Mouse (Mus musculus): Measurements from ENCODE around the gene Pdp2. TPM values are rescaled to one million over a fixed set of nuclear protein-coding genes. Genes with fewer than 3 reads are reported as not detected.

The Pdp2 gene
- total and polyA plus RNA-seq, 3 experiments: 12.2 to 12.4 TPM; not detected in 1

GRCm38 (mm10) chr8:104590284-104590683, 967 bp upstream of the Pdp2 start:
- Histone ChIP-seq H3K4me1 (ENCODE audit: control insufficient read depth in 1 of 2, insufficient read depth in 2 of 2, low read length in 2 of 2) (peaks cover 15 to 22% of the 10 kb centered on the region in 2 experiments), H3K9me3 (replicated peaks; ENCODE audit: insufficient read depth, low read length) (no peaks in the 10 kb centered on the region)

GRCm38 (mm10) chr8:104591856-104592255, 605 bp downstream of the Pdp2 start:
- no peak for TF ChIP-seq ETS1 (IDR thresholded peaks at IDR 0.05; ENCODE audit: low read depth, low read length)
- peaks cover 15 to 32% of the 10 kb centered on the region in 2 experiments for H3K4me1 ChIP-seq (ENCODE audit: control insufficient read depth in 1 of 2, insufficient read depth in 2 of 2, low read length in 2 of 2)
- peaks cover 35% of the 10 kb centered on the region for H3K79me2 ChIP-seq (ENCODE audit: control insufficient read depth, insufficient read depth, low read length, poor library complexity)
- peak overlapping the region; percentile 68 for H3K27ac ChIP-seq (ENCODE audit: control insufficient read depth, low read depth, low read length)
- no peak for DNase-seq (ENCODE audit: low read depth, low spot score)
- H3K4me3 ChIP-seq (ENCODE audit: control insufficient read depth in 1 of 2, insufficient read depth in 1 of 2, low read depth in 2 of 2, low read length in 2 of 2): peak overlapping the region; percentile 83 to 93
- peaks cover 0 to 40% of the 10 kb centered on the region in 2 experiments; a peak in 2 of 4 replicates for H3K36me3 ChIP-seq (ENCODE audit: control insufficient read depth in 1 of 2, insufficient read depth in 2 of 2, low read length in 2 of 2)
- no peaks in the 10 kb centered on the region for H3K9me3 ChIP-seq (replicated peaks; ENCODE audit: insufficient read depth, low read length)
- H3K27me3 ChIP-seq (ENCODE audit: control insufficient read depth in 1 of 2, insufficient read depth in 2 of 2, low read length in 2 of 2): no peaks in the 10 kb centered on the region
- peak overlapping the region; percentile 77 for H3K9ac ChIP-seq (ENCODE audit: control insufficient read depth, low read depth, low read length, poor library complexity, severe bottlenecking)

More at GRCm38 (mm10) chr8:104590284-104590683, 967 bp upstream of the Pdp2 start:
- H3K27me3 ChIP-seq (ENCODE audit: control insufficient read depth in 1 of 2, insufficient read depth in 2 of 2, low read length in 2 of 2): no peaks in the 10 kb centered on the region
- peaks cover 0 to 31% of the 10 kb centered on the region in 2 experiments; a peak in 2 of 4 replicates for H3K36me3 ChIP-seq (ENCODE audit: control insufficient read depth in 1 of 2, insufficient read depth in 2 of 2, low read length in 2 of 2)
- peaks cover 33% of the 10 kb centered on the region for H3K79me2 ChIP-seq (ENCODE audit: control insufficient read depth, insufficient read depth, low read length, poor library complexity)
- TF ChIP-seq MXI1 (IDR thresholded peaks at IDR 0.05; ENCODE audit: low read depth, low read length) (no peak), CHD1 (IDR thresholded peaks at IDR 0.05; ENCODE audit: low read depth, low read length) (no peak), SIN3A (IDR thresholded peaks at IDR 0.05; ENCODE audit: low read length) (0 out of 2 replicates have a peak, but pooled peaks have one; percentile 6), GABPA (IDR thresholded peaks at IDR 0.05; ENCODE audit: low read depth, low read length) (no peak), POLR2A (IDR thresholded peaks at IDR 0.05; ENCODE audit: control insufficient read depth in 1 of 2, insufficient read depth in 1 of 2, low read depth in 1 of 2, low read length in 2 of 2, poor library complexity in 1 of 2) (no peak), RCOR1 (IDR thresholded peaks at IDR 0.05; ENCODE audit: low read depth, low read length) (no peak), EP300 (IDR thresholded peaks at IDR 0.05; ENCODE audit: low read depth in 1 of 2, low read length in 2 of 2) (0 out of 4 replicates have a peak, but pooled peaks of 1 of the 2 experiments have one; percentile 23), GATA1 (IDR thresholded peaks at IDR 0.05; ENCODE audit: low read depth, low read length) (peak; percentile 57; the same call in 1 of the 2 replicates)
- H3K4me3 ChIP-seq (ENCODE audit: control insufficient read depth in 1 of 2, insufficient read depth in 1 of 2, low read depth in 2 of 2, low read length in 2 of 2): no peak overlapping the region
- H3K9ac ChIP-seq (ENCODE audit: control insufficient read depth, low read depth, low read length, poor library complexity, severe bottlenecking): no peak overlapping the region
- peak; percentile 55 for DNase-seq (ENCODE audit: low read depth, low spot score)
- H3K27ac ChIP-seq (ENCODE audit: control insufficient read depth, low read depth, low read length): peak overlapping the region; percentile 88

- DNase-seq (ENCODE audit: low read depth, low spot score): no peak
- Histone ChIP-seq H3K9ac (ENCODE audit: control insufficient read depth, low read depth, low read length, poor library complexity, severe bottlenecking) (peak overlapping the region; percentile 77), H3K36me3 (ENCODE audit: control insufficient read depth in 1 of 2, insufficient read depth in 2 of 2, low read length in 2 of 2) (peaks cover 0 to 42% of the 10 kb centered on the region in 2 experiments; a peak in 2 of 4 replicates), H3K9me3 (replicated peaks; ENCODE audit: insufficient read depth, low read length) (no peaks in the 10 kb centered on the region), H3K27me3 (ENCODE audit: control insufficient read depth in 1 of 2, insufficient read depth in 2 of 2, low read length in 2 of 2) (no peaks in the 10 kb centered on the region), H3K4me1 (ENCODE audit: control insufficient read depth in 1 of 2, insufficient read depth in 2 of 2, low read length in 2 of 2) (peaks cover 15 to 32% of the 10 kb centered on the region in 2 experiments), H3K79me2 (ENCODE audit: control insufficient read depth, insufficient read depth, low read length, poor library complexity) (peaks cover 38% of the 10 kb centered on the region), H3K4me3 (ENCODE audit: control insufficient read depth in 1 of 2, insufficient read depth in 1 of 2, low read depth in 2 of 2, low read length in 2 of 2) (peak overlapping the region in 1 of 2 experiments; percentile 93; a peak in 1 of 4 replicates), H3K27ac (ENCODE audit: control insufficient read depth, low read depth, low read length) (no peak overlapping the region)
- no peak for TF ChIP-seq MAFK (IDR thresholded peaks at IDR 0.05; ENCODE audit: borderline replicate concordance, low read depth, low read length)
- TF ChIP-seq USF2 (IDR thresholded peaks at IDR 0.05; ENCODE audit: borderline replicate concordance in 1 of 2, insufficient read depth in 1 of 2, low read depth in 1 of 2, low read length in 2 of 2): no peak
- no peak for TF ChIP-seq ETS1 (IDR thresholded peaks at IDR 0.05; ENCODE audit: low read depth, low read length)
Measured at GRCm38 (mm10) chr8:104592566-104592965, 1.3 kb downstream of the Pdp2 start.
